Mouse (Mus musculus) mouse trophoblast stem cell (cell line): ENCODE data around the gene Zeb2.

Source experiments
- in situ Hi-C, 2 experiments: fragments of 300-500 bp; cut with MseI, MboI; formaldehyde crosslinking; loops; 2 replicates in 1 of 2; 3 replicates in 1 of 2; pipeline ENCODE4 v1.15.1; 2025

Gene Zeb2

GRCm38 (mm10) chr2:45117087-45117561 is at the start of gene Zeb2:
TSS of gene Zeb2 (minus strand) at chr2:45117395.
- in situ Hi-C loops: no loop called here

- in situ Hi-C loops: no loop called here
These were observed 41.6 kb upstream of the Zeb2 start for GRCm38 (mm10) chr2:45158785-45159184.

- in situ Hi-C loops: no loop called here
These were observed 41.2 kb upstream of the Zeb2 start for GRCm38 (mm10) chr2:45158351-45158782.

DNA sequence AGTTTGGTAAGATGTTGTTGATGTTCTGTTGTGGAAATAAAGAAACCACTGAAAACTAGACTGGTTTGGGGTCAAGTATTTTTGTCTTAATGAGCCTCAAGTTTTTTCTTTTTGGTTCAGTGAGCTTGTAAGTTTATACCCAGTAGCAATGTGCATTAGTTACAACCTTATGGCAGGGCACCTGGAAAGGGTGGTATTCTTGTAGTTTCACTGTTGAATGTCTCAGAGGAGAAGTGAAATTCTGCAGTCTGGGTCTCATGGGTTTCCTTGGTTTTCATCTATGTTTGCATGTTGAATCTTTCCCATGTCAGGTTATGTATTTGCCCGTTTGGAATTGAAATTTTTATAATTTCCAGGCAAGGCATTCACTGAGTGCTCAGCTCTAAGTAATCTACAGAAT is 36.1 kb upstream of the Zeb2 start:
- in situ Hi-C loops: no loop called here

DNA sequence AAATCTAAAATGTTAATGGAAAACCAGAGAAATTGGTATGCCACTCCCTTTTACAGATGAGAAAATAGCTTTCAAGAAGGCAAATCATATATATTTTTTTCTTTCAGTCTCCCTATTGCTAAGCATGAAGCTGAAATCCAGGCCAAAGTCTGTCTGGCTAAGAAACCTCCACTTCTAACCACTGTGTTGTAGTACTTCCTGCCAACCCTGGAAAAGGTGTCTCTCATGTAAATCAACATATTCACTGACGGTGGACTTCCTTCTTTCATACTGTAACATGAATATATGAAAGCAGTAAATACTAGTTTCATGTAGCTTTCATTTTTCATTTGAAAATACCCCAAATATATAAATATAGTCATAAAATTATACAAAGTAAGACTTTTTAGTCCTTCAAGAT is 26.0 kb upstream of the Zeb2 start:
- in situ Hi-C loops: no loop called here

DNA sequence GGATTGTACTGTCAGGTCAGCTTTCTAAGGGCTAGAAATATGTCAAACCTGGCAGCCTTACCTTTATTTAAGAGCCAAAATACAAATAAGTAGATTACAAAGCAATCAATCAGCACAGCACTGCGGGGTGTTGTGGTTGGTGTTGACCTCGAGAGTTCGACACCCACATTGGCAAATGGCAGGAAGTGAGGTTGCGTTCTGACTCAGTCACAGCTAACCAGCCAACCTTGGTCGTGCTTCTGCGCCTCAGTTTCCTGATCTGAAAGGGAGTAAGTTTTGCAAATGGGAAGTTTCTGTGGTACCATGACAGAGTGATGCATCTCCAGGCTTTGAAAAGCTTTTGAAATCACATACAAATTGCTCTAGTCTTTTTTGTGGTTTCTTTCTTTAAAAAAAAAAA is 21.7 kb upstream of the Zeb2 start:
- in situ Hi-C loops: no loop called here

DNA sequence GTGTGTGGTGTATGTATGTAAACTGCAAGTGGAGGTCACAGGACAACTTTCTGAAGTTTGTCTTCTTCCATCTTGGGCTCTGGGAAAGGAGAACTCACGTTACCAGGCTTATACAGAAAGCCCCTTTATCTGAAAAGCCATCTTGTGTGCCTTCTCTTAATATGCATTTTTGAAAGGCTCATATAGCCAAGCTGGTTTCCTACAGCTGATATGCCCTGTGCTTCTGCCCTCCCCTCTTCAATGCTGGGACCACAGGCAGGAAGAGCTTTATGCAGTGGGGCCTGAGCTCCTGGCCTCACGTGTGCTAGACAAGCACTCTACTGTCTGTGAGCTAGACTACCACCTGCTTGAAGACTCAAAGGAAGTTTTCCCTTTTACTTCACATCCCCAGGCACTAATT is 19.6 kb upstream of the Zeb2 start:
- in situ Hi-C loops: no loop called here

DNA sequence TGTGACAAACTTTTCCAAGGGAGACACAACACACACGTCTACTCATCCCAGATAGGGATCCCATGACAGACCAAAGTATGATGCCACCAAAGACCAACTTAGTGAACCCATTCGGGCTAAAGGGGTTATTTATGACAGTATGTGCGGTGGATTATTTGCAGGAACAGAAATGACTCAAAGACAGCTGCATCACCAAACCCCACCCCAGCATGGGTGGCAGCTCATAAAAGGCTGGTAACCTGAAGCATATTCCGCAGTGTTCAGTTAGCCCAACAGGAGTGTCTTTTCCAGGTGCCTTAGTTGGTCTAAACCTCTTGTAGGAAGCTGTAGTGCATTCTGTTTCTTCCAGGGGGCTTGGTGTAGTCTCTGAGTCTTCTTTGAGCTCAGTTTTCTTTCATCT is 16.0 kb upstream of the Zeb2 start:
- in situ Hi-C loops: no loop called here

- in situ Hi-C loops: no loop called here
These were observed 13.4 kb upstream of the Zeb2 start for GRCm38 (mm10) chr2:45130461-45131156.

DNA sequence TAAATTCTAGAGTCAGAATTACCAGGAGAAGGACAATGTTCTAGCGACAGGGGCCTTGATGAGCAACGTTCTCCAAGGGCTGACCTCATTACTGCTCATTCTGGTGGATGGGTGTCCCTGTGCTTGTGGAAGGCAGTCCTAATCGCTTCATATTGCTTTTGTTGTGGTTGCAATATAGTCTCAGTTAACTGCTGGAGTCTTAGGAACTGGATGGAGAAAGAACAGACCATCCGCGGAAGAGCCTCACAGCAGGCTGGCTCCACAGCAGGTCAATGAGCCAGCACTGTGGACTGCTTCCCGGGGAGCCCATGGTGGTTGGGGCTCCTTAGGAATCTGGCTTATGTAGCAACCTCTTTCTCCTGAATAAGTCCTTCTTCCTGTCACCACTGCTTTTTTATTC is 12.4 kb upstream of the Zeb2 start:
- in situ Hi-C loops: no loop called here

DNA sequence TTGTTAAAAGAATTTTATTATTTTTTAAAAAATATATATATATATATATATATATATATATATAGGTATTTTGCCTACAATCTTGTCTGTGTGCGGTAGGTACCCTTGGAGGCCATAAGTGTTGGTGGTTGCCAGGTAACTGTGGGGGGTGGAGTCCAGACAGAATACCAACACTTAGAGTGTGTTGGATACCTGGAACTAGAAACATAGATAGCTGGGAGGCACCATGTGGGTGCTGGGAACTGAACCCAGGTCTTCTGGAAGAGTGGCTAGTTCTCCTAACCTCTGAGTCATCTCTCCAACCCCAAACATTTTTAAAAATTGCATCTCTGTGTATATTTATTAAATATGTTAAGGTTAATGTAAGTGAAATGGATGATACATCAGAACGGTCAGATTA is 11.5 kb upstream of the Zeb2 start:
- in situ Hi-C loops: no loop called here

DNA sequence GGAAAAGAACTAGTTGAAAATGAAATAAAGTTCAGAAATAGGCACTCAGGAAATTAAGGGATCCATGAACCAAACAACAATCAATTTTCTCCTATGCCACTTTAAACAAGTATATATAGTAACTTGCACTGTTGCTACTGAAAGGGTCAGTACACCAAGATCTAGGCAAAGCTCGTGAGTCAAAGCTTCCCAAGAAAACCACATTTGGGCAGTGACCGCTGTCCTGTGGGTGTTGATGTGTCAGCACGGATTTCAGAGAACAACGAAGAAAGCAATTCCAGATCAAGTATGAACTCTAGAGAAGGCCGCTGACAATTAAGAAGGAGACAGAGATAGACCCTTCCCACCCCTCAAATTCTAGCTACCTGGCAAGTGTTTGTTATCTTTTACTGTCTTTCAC is 9.2 kb upstream of the Zeb2 start:
- in situ Hi-C loops: no loop called here

DNA sequence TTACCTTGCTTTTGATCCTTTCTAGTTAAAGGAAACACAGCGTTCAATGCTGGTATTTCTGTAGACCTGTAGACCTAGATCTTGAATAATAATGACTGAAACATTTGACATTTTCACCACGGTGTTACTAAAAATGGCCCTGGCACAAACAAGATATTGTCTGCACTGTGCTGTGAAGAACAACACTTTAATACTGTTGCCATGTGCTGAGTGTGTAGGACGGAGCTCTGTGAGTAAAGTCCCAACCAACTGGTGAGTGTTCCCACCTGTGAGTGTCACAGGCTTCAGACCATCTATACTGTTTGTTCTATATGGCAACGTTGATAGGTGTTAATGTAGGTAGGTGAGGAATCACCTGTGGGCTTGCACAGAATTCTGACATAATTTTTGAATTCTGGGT is 8.0 kb upstream of the Zeb2 start:
- in situ Hi-C loops: no loop called here

GRCm38 (mm10) chr2:45123490-45123889 is 6.3 kb upstream of the Zeb2 start:
- in situ Hi-C loops: no loop called here

- in situ Hi-C loops: no loop called here
These were observed 926 bp upstream of the Zeb2 start for GRCm38 (mm10) chr2:45118121-45118520.

GRCm38 (mm10) chr2:45117592-45117991 is 397 bp upstream of the Zeb2 start:
- in situ Hi-C loops: no loop called here

GRCm38 (mm10) chr2:45116531-45117024 is 617 bp downstream of the Zeb2 start:
- in situ Hi-C loops: no loop called here

DNA sequence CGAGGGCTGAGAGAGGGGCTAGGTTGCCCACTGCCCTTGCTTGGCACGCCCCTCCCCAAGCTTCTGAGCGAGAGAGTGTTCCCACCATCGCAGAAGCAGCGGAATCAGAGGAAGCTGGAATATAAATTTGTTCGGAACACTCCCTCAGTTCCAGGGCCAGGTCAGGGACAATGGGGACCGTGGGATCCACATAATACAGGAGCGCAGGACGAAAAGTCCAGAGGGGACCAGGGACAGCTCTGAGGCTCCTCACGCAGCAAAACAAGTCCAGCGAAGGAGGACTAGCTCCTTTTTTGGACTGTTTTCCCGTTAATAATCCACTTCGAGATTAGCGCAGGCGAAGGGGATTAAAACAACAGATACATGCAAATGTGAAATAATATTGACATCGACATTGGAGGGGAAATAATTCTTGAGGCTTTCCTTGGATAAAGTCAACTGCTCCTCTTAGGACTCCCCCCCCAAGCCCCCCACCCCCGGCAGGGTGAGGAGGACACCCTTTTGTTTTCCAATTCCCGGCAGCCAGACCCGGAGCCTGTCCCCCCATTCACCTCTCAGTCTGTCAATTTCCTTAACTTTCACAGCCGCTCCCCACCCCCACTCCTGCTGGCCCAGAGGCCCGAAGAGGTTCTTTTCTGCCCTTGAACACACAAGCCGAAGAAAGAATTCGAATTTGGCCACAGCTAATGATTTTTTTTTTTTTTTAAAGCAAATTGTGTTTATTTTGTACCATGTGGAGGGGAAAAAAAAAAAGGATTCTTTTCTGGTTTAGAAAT is 1.3 kb downstream of the Zeb2 start:
- in situ Hi-C loops: no loop called here

DNA sequence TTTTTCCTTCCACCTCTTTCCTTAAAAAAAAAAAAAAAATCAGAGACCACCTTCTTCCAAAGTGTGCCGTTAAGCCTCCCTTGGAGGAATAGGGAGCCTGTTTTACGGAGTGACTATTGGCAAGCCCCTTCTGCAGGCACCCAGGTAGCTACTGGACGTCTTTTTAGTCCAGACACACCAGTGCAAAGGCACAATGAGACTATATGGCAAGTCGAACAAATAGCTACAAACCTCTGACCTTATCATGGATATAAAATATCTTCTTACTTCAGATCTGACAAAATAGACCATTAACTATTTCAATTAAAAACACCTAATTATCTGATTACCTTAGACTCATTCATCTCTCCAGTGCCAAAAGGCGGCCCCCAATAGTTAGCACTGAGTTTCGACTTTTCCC is 2.0 kb downstream of the Zeb2 start:
- in situ Hi-C loops: no loop called here

DNA sequence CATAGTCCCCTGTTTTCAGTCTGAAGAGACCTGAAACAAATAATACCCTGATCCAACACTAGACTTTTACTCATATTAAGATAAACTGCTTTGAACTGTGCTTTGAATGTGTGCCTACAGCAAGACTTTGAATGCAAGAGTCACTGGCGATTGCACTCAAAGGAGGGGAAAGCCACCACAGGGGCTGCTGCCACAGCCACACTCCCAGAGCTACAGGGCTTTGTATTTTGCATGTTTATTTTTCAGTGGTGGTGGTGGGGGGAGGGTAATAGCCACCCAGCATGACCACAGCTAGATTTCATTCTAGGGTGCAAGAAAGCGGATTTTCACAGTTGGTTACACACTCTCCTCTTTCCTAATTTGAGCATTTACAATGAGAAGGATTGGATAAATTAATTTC is 2.6 kb downstream of the Zeb2 start:
- in situ Hi-C loops: no loop called here

GRCm38 (mm10) chr2:45113912-45114311 is 3.3 kb downstream of the Zeb2 start:
- in situ Hi-C loops: no loop called here

- in situ Hi-C loops: no loop called here
These were observed 4.1 kb downstream of the Zeb2 start for GRCm38 (mm10) chr2:45112891-45113683.
